Mouse (Mus musculus) liver, adult 2 months (tissue): ENCODE data around the gene Unc119b.

Experiments
- CTCF ChIP-seq: fragments of 200-500 bp; IDR thresholded peaks from 2 replicates; pipeline ENCODE4 v1.5.1; 2011; ENCODE audit warnings: low read depth, low read length, control low read depth
- POLR2A ChIP-seq: fragments of 200-500 bp; IDR thresholded peaks from 2 replicates; pipeline ENCODE4 v1.6.1; 2011; ENCODE audit warnings: low read length, control low read depth; ENCODE audit not compliant: insufficient read depth; ENCODE audit errors: extremely low read depth

DNA sequence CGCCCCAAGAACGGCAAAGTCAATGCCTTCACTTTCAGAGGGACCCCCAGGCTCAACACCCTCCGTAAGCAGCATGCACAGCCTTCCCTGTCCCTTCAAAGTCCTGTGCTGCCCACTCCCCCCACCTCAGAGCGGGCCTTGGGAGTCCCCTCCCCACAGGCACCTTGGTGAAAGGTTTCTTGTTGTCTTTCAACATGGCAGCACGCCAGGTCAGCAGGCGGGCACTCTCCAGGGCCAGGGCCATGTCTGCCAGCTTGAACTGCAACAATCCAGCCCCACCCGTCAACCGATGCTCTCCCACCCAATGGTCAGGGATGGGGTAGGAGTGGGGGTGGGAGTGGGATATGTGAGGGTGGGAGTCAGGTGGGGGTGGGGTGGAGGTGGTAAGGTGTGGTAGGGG lies 23.6 kb downstream of the Unc119b start:
- TF ChIP-seq CTCF (no peak), POLR2A (no peak)
